Mouse (Mus musculus): ENCODE measurements around the gene R3hdm2. TPM values are rescaled to one million over a fixed set of nuclear protein-coding genes. Genes with fewer than 3 reads are reported as not detected.
A peak's percentile ranks its signal among the peaks of the same experiment; 100 is the strongest.

R3hdm2 gene
- polyA plus RNA-seq, 1 experiment from 2014 or later = 33.8 TPM

DNA sequence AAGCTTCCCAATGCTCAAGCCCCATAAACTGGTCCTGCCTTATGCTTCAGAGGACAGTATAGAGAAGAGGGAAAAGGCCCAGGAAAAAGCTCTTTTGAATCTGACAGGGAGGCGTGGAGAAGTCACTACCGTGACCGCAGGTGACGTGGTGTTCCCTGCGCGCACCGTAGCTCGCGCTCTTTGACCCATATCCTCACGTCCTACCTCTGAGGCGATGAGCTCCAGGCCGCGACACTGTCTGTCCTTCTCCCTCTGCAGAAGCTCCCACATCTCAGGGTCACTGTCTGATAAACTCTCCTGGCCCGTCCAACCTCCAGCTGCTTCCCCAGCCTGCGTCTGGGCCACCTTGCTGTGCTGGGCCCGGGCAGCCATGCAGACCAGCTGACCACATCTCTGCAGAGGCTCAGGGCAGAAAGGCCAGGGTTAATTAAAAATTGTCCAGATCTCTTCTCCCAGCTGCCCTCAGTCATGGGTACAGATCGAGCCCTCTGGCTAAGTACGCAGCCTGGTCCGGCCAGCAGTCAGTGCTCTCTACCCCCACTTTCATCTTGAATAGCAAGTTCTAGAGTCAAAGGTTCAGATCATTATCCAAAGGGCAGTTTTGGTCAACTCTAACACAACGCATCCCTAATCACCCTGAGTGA lies 140.7 kb downstream of the R3hdm2 start:
- peak overlapping the region; percentile 56 for H3K4me3 ChIP-seq (ENCODE audit: low read depth, low read length)

DNA sequence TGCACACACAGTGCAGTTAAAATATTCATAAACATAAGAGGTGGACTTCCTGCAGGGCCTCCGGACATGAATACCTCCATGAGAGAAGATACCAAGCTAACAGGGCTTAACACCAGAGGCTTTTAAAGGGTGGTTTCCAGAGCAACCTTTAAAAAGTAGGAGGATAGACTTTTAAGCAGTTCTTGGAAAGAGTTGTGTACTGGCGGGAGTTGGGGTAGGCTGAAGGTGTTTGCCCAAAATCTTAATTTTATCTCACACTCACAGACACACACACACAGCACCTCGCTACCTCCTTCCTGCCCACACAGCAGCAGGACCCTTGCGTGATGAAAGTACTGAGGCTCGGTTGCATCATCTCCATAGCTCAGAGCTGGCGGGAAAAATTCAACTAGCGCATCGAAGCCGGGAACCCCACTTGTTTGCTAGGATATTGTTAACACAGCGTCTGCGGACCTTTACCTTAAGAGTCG lies 141.5 kb downstream of the R3hdm2 start:
- TF ChIP-seq CTCF (IDR thresholded peaks at IDR 0.05; ENCODE audit: low read depth) = no peak
- Histone ChIP-seq H3K9ac (peak overlapping the region; percentile 59), H3K4me3 (ENCODE audit: low read depth, low read length) (peak overlapping the region; percentile 56), H3K4me2 (peak overlapping the region; percentile 96), H3K27ac (ENCODE audit: low read depth) (no peak overlapping the region), H3K4me1 (ENCODE audit: insufficient read depth) (peaks cover 14% of the 10 kb centered on the region), H3K9me3 (ENCODE audit: low read depth, low read length) (no peaks in the 10 kb centered on the region), H3K36me3 (ENCODE audit: insufficient read depth) (peaks cover 36% of the 10 kb centered on the region), H3K27me3 (ENCODE audit: insufficient read depth, low read length) (peaks cover 33% of the 10 kb centered on the region)
- DNase-seq = no peak
- 3% methylated on average over 12 of the region's 12 CpGs for WGBS
- ATAC-seq (ENCODE audit: insufficient read depth) = peak; percentile 6

More for the DNA sequence above, 140.7 kb downstream of the R3hdm2 start:
- DNase-seq = no peak
- H3K4me2 ChIP-seq = peak overlapping the region; percentile 96
- ATAC-seq (ENCODE audit: insufficient read depth) = no peak
- TF ChIP-seq CTCF (IDR thresholded peaks at IDR 0.05; ENCODE audit: low read depth) = no peak
- peaks cover 14% of the 10 kb centered on the region for H3K4me1 ChIP-seq (ENCODE audit: insufficient read depth)
- H3K27ac ChIP-seq (ENCODE audit: low read depth) = no peak overlapping the region
- WGBS = 78% methylated on average over 20 of the region's 20 CpGs
- no peaks in the 10 kb centered on the region for H3K9me3 ChIP-seq (ENCODE audit: low read depth, low read length)
- peaks cover 30% of the 10 kb centered on the region for H3K27me3 ChIP-seq (ENCODE audit: insufficient read depth, low read length)
- H3K36me3 ChIP-seq (ENCODE audit: insufficient read depth) = peaks cover 36% of the 10 kb centered on the region
- H3K9ac ChIP-seq = peak overlapping the region; percentile 59

DNA sequence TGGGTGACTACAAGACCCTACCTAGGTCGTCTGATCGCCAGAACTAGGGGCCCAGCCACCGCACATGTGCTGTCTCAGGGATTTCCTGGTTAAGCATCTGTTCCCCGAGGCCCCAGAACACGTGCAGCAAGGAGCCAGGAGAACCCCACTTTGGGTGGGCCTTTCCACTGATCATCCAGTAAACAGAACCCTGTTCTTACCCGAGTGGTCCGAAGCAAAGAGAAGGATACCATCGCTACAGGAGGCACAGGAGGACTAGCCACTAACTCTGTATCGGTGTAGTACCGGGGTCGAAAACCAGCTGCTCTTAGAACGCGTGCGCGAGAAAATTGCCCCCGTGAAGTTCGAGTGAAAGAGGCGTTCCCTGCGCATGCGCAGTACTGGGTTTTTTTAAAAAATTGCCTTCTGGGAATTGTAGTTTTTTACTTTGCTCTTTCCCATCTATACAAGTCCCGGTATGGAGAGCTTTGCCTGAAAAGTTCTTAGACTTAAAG lies 142.0 kb downstream of the R3hdm2 start, which contains the start of gene Shmt2:
Shmt2 (minus strand) TSS at position 357 of the 494 bp plus-strand sequence.
- H3K4me3 ChIP-seq (ENCODE audit: low read depth, low read length) = peak within 1 kb of the TSS; percentile 56
- WGBS = 0% methylated on average over 21 of the region's 21 CpGs
- peak within 1 kb of the TSS; percentile 59 for H3K9ac ChIP-seq
- DNase-seq (peak; percentile 99), ATAC-seq (ENCODE audit: insufficient read depth) (peak; percentile 68)
- H3K9me3 ChIP-seq (ENCODE audit: low read depth, low read length) = no peaks in the 10 kb centered on the region
- no peak for TF ChIP-seq CTCF (IDR thresholded peaks at IDR 0.05; ENCODE audit: low read depth)
- peak within 1 kb of the TSS; percentile 96 for H3K4me2 ChIP-seq
- no peak within 1 kb of the TSS for H3K27ac ChIP-seq (ENCODE audit: low read depth)
- peaks cover 12% of the 10 kb centered on the region; the same call in 1 of the 2 replicates for H3K4me1 ChIP-seq (ENCODE audit: insufficient read depth)
- H3K36me3 ChIP-seq (ENCODE audit: insufficient read depth) = peaks cover 36% of the 10 kb centered on the region
- H3K27me3 ChIP-seq (ENCODE audit: insufficient read depth, low read length) = peaks cover 38% of the 10 kb centered on the region

DNA sequence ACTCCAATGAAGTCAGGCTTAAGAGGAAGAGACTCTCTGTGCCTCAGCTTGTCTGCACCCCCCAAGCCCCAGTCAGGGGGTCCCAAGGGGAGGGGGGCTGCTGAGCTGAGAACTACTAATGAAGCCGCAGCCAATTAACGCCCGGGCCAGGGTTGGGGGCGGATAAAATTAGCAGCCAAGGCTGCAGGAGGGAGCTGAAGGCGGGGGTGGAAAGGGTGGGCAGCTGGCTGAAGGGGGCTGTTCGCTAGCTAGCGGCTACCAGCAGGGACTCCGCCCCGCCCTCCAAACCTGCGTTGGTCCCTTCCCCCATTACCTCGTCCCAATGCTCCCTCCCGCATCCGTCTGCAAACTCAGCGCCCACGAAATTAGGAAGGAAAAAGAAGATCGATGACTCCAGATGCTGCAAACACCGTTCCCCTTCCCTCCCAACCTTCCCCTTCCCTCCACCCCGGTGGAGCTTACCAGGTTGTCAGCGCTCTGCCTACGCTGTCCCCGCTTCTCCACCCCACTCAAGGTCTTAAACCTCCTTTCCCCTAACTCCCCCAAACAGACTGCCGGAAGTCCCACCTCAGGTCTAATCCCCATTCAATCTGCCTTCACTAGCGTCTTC lies 144.6 kb downstream of the R3hdm2 start:
- H3K9ac ChIP-seq = no peak overlapping the region
- DNase-seq (no peak), ATAC-seq (ENCODE audit: insufficient read depth) (no peak)
- H3K27me3 ChIP-seq (ENCODE audit: insufficient read depth, low read length) = peaks cover 64% of the 10 kb centered on the region
- H3K4me2 ChIP-seq = no peak overlapping the region
- H3K4me1 ChIP-seq (ENCODE audit: insufficient read depth) = peaks cover 12% of the 10 kb centered on the region; the same call in 1 of the 2 replicates
- WGBS = 6% methylated on average over 23 of the region's 23 CpGs
- TF ChIP-seq CTCF (IDR thresholded peaks at IDR 0.05; ENCODE audit: low read depth) = no peak
- peaks cover 9% of the 10 kb centered on the region; the same call in 1 of the 2 replicates for H3K36me3 ChIP-seq (ENCODE audit: insufficient read depth)
- H3K27ac ChIP-seq (ENCODE audit: low read depth) = no peak overlapping the region
- no peak overlapping the region for H3K4me3 ChIP-seq (ENCODE audit: low read depth, low read length)
- no peaks in the 10 kb centered on the region for H3K9me3 ChIP-seq (ENCODE audit: low read depth, low read length)

DNA sequence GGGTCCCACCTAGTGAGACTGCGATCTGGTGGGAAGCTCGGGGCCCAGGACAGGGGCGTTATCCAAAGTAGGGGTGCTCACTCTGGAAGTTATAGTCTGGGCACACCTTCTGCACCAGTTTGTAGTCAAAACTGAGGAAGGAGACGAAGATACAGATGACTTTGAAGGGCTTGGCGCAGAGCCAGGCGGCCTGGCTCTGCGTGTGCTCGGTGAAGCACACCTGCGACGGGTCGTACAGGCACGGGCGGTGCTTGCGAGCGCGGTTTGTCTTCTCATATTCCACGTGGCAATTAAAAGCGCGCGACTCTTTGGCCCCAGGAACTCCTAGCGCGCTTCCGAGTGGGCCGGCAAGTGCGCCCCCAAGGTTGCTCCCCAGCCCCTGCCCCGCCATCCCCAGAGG lies 145.9 kb downstream of the R3hdm2 start:
- peak overlapping the region; percentile 27 for H3K4me3 ChIP-seq (ENCODE audit: low read depth, low read length)
- H3K4me2 ChIP-seq = peak overlapping the region; percentile 55
- peaks cover 77% of the 10 kb centered on the region for H3K27me3 ChIP-seq (ENCODE audit: insufficient read depth, low read length)
- 0 out of 2 replicates have a peak overlapping the region, but pooled peaks have one; percentile 20 for H3K9ac ChIP-seq
- no peak overlapping the region for H3K27ac ChIP-seq (ENCODE audit: low read depth)
- ATAC-seq (ENCODE audit: insufficient read depth) = no peak
- WGBS = 2% methylated on average over 26 of the region's 26 CpGs
- TF ChIP-seq CTCF (IDR thresholded peaks at IDR 0.05; ENCODE audit: low read depth) = no peak
- H3K36me3 ChIP-seq (ENCODE audit: insufficient read depth) = no peaks in the 10 kb centered on the region
- H3K9me3 ChIP-seq (ENCODE audit: low read depth, low read length) = no peaks in the 10 kb centered on the region
- no peak for DNase-seq
- H3K4me1 ChIP-seq (ENCODE audit: insufficient read depth) = peaks cover 9% of the 10 kb centered on the region; the same call in 1 of the 2 replicates

DNA sequence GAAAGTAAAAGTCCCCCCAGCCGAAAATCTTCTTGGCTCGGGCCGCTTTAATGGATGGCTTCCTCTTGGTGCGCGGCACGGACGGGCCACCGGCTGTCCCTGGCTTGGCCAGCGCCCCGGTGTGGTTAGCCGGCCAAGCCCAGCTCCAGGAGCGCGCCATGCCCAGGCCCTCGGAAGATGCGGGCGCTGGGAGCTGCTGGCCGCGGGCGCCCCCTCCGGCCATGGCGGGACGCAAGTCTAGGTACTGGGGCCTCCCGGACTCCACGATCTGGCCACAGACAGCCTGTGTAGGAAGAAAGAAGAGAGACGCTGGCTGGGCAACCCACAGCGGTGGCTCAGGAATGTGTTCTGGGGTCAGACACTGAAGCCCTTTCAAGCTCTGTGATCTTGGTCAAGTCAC lies 146.6 kb downstream of the R3hdm2 start:
- peak overlapping the region; percentile 20; the same call in 1 of the 2 replicates for H3K9ac ChIP-seq
- no peaks in the 10 kb centered on the region for H3K36me3 ChIP-seq (ENCODE audit: insufficient read depth)

DNA sequence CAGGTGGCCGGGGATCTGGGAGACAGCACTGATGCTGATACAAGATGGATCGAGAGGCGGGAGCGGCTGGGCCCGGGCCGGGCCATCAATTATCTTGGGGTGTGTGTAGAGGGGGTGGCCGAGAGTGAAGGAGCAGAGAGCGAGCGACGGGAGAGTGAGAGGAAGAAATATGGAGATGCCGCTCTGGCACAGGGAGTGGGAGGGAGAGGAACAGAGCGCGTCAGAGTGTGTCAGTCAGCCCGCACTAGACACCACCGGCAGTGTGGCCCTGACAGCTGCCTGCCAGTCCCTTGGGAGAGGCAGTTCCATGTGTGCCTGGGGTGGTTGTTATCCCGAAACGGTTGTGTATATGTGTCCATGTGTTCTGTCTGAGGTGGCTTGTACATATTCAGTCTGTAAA lies 147.4 kb downstream of the R3hdm2 start:
- no peaks in the 10 kb centered on the region for H3K36me3 ChIP-seq (ENCODE audit: insufficient read depth)
- H3K9ac ChIP-seq = no peak overlapping the region
- H3K27me3 ChIP-seq (ENCODE audit: insufficient read depth, low read length) = peaks cover 92% of the 10 kb centered on the region
- no peak overlapping the region for H3K27ac ChIP-seq (ENCODE audit: low read depth)
- DNase-seq (no peak), ATAC-seq (ENCODE audit: insufficient read depth) (0 out of 2 replicates have a peak, but pooled peaks have one; percentile 5)
- no peak for TF ChIP-seq CTCF (IDR thresholded peaks at IDR 0.05; ENCODE audit: low read depth)
- WGBS = 6% methylated on average over 17 of the region's 17 CpGs
- no peak overlapping the region for H3K4me2 ChIP-seq
- H3K4me1 ChIP-seq (ENCODE audit: insufficient read depth) = peaks cover 4% of the 10 kb centered on the region; the same call in 1 of the 2 replicates
- no peak overlapping the region for H3K4me3 ChIP-seq (ENCODE audit: low read depth, low read length)
- H3K9me3 ChIP-seq (ENCODE audit: low read depth, low read length) = no peaks in the 10 kb centered on the region

More for the DNA sequence above, 146.6 kb downstream of the R3hdm2 start:
- H3K9me3 ChIP-seq (ENCODE audit: low read depth, low read length) = no peaks in the 10 kb centered on the region
- WGBS = under 1% methylated on average over 26 of the region's 26 CpGs
- peak; percentile 75 for DNase-seq
- peaks cover 4% of the 10 kb centered on the region; the same call in 1 of the 2 replicates for H3K4me1 ChIP-seq (ENCODE audit: insufficient read depth)
- no peak overlapping the region for H3K27ac ChIP-seq (ENCODE audit: low read depth)
- peak; percentile 44 for TF ChIP-seq CTCF (IDR thresholded peaks at IDR 0.05; ENCODE audit: low read depth)
- peaks cover 84% of the 10 kb centered on the region for H3K27me3 ChIP-seq (ENCODE audit: insufficient read depth, low read length)
- H3K4me3 ChIP-seq (ENCODE audit: low read depth, low read length) = peak overlapping the region; percentile 27
- ATAC-seq (ENCODE audit: insufficient read depth) = peak; percentile 22; the same call in 1 of the 2 replicates
- H3K4me2 ChIP-seq = peak overlapping the region; percentile 55
